Mouse (Mus musculus) mesoderm, embryonic 11.5 days (tissue): Measurements from ENCODE around the gene Otor.

Source experiments
- DNase-seq: peaks from one replicate; pipeline ENCODE4 v3.0.0-alpha.2; 2012; ENCODE audit warnings: low read depth, low spot score

Otor gene

GRCm38 (mm10) chr2:143131098-143131646, 52.9 kb downstream of the Otor start:
- no peak for DNase-seq
